Mouse (Mus musculus): ENCODE measurements around the gene Ptpn21. TPM values are rescaled to one million over a fixed set of nuclear protein-coding genes. Genes with fewer than 3 reads are reported as not detected.
A peak's percentile ranks its signal among the peaks of the same experiment; 100 is the strongest.

Gene Ptpn21
- polyA plus RNA-seq, 1 experiment from 2014 or later: 5.5 TPM

DNA sequence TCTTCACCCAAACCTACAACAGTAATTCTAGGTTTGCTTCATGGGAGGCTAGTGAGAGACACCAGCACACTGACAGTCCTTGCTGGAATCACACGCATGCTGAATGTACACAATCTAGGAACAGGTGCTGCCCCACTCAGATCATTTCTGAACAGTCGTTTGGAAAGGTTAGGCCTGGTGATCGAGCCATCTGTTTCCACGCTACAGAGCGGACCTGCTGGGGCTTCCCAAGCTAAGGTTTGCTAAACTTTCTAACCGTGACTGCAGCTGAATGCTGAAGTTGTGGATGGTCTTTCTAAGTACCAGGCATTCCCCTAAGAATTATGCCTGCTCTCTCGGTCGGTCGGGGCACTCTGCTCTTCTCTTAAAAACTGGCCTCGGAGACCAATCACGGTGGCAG lies 6.5 kb downstream of the Ptpn21 start:
- H3K27me3 ChIP-seq (ENCODE audit: control insufficient read depth, insufficient read depth, low read length): no peaks in the 10 kb centered on the region
- peaks cover 3% of the 10 kb centered on the region; the same call in 1 of the 2 replicates for H3K4me1 ChIP-seq (replicated peaks; ENCODE audit: control insufficient read depth, insufficient read depth)
- H3K9me3 ChIP-seq (ENCODE audit: control insufficient read depth, low read length): no peaks in the 10 kb centered on the region
- no peak overlapping the region for H3K27ac ChIP-seq (replicated peaks)
- no peak overlapping the region for H3K4me2 ChIP-seq (replicated peaks; ENCODE audit: low read depth)
- H3K4me3 ChIP-seq (ENCODE audit: low read depth, low read length): no peak overlapping the region
- H3K36me3 ChIP-seq (ENCODE audit: control insufficient read depth, insufficient read depth, low read length): no peaks in the 10 kb centered on the region
- 88% methylated on average over 11 of the region's 11 CpGs for WGBS
- DNase-seq (ENCODE audit: low spot score) (no peak), ATAC-seq (ENCODE audit: low FRiP score, low TSS enrichment) (no peak)
- no peak overlapping the region for H3K9ac ChIP-seq (ENCODE audit: low read length)
- TF ChIP-seq EP300 (optimal IDR thresholded peaks at IDR 0.05) (no peak), CTCF (IDR thresholded peaks at IDR 0.05; ENCODE audit: low read depth) (no peak)

DNA sequence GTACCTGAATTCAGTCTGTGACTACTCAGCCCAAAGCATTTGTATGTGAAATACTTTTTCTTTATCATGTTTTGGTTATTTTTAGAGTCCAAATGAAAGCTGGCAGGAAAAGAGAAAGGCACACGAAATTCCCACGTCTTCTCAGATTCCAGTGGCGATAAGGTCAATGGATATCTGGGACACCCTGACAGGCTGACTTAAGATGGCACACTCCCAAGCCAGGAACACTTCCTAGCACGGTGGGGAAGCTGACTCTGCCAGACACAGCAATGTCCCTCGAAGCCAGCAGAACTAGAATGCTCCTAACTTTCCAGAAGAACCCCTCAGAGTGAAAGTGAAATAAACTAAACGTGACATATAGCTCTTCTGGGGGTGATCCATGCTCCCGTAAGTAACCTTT lies 10.0 kb downstream of the Ptpn21 start:
- TF ChIP-seq CTCF (IDR thresholded peaks at IDR 0.05; ENCODE audit: low read depth) (no peak), EP300 (optimal IDR thresholded peaks at IDR 0.05) (no peak)
- Histone ChIP-seq H3K4me1 (replicated peaks; ENCODE audit: control insufficient read depth, insufficient read depth) (0 out of 2 replicates have a peak, but pooled peaks cover 3% of the 10 kb centered on the region), H3K4me3 (ENCODE audit: low read depth, low read length) (no peak overlapping the region), H3K9ac (ENCODE audit: low read length) (no peak overlapping the region), H3K4me2 (replicated peaks; ENCODE audit: low read depth) (no peak overlapping the region), H3K36me3 (ENCODE audit: control insufficient read depth, insufficient read depth, low read length) (no peaks in the 10 kb centered on the region), H3K27me3 (ENCODE audit: control insufficient read depth, insufficient read depth, low read length) (no peaks in the 10 kb centered on the region), H3K9me3 (ENCODE audit: control insufficient read depth, low read length) (no peaks in the 10 kb centered on the region), H3K27ac (replicated peaks) (no peak overlapping the region)
- WGBS: 62% methylated on average over 7 of the region's 7 CpGs
- ATAC-seq (ENCODE audit: low FRiP score, low TSS enrichment): no peak
- DNase-seq (ENCODE audit: low spot score): no peak

- no peak overlapping the region for H3K4me2 ChIP-seq (replicated peaks; ENCODE audit: low read depth)
- no peaks in the 10 kb centered on the region for H3K27me3 ChIP-seq (ENCODE audit: control insufficient read depth, insufficient read depth, low read length)
- H3K9ac ChIP-seq (ENCODE audit: low read length): no peak overlapping the region
- no peaks in the 10 kb centered on the region for H3K9me3 ChIP-seq (ENCODE audit: control insufficient read depth, low read length)
- 69% methylated on average over 7 of the region's 7 CpGs for WGBS
- TF ChIP-seq EP300 (optimal IDR thresholded peaks at IDR 0.05): no peak
- no peak for TF ChIP-seq CTCF (IDR thresholded peaks at IDR 0.05; ENCODE audit: low read depth)
- H3K27ac ChIP-seq (replicated peaks): no peak overlapping the region
- no peak overlapping the region for H3K4me3 ChIP-seq (ENCODE audit: low read depth, low read length)
- 0 out of 2 replicates have a peak, but pooled peaks cover 3% of the 10 kb centered on the region for H3K4me1 ChIP-seq (replicated peaks; ENCODE audit: control insufficient read depth, insufficient read depth)
- no peak for ATAC-seq (ENCODE audit: low FRiP score, low TSS enrichment)
- no peaks in the 10 kb centered on the region for H3K36me3 ChIP-seq (ENCODE audit: control insufficient read depth, insufficient read depth, low read length)
- no peak for DNase-seq (ENCODE audit: low spot score)
Measured at GRCm38 (mm10) chr12:98726078-98726477, 11.1 kb downstream of the Ptpn21 start.

GRCm38 (mm10) chr12:98724976-98725375 lies 12.2 kb downstream of the Ptpn21 start:
- no peaks in the 10 kb centered on the region for H3K27me3 ChIP-seq (ENCODE audit: control insufficient read depth, insufficient read depth, low read length)
- no peak overlapping the region for H3K9ac ChIP-seq (ENCODE audit: low read length)
- no peak overlapping the region for H3K4me2 ChIP-seq (replicated peaks; ENCODE audit: low read depth)
- H3K4me3 ChIP-seq (ENCODE audit: low read depth, low read length): no peak overlapping the region
- no peak for TF ChIP-seq EP300 (optimal IDR thresholded peaks at IDR 0.05)
- no peak for TF ChIP-seq CTCF (IDR thresholded peaks at IDR 0.05; ENCODE audit: low read depth)
- ATAC-seq (ENCODE audit: low FRiP score, low TSS enrichment) (peak; percentile 64), DNase-seq (ENCODE audit: low spot score) (peak; percentile 24)
- H3K4me1 ChIP-seq (replicated peaks; ENCODE audit: control insufficient read depth, insufficient read depth): 0 out of 2 replicates have a peak, but pooled peaks cover 3% of the 10 kb centered on the region
- 46% methylated on average over 5 of the region's 5 CpGs for WGBS
- H3K27ac ChIP-seq (replicated peaks): no peak overlapping the region
- no peaks in the 10 kb centered on the region for H3K36me3 ChIP-seq (ENCODE audit: control insufficient read depth, insufficient read depth, low read length)
- no peaks in the 10 kb centered on the region for H3K9me3 ChIP-seq (ENCODE audit: control insufficient read depth, low read length)

GRCm38 (mm10) chr12:98724224-98724623 lies 13.0 kb downstream of the Ptpn21 start:
- TF ChIP-seq CTCF (IDR thresholded peaks at IDR 0.05; ENCODE audit: low read depth): no peak
- no peak for TF ChIP-seq EP300 (optimal IDR thresholded peaks at IDR 0.05)
- Histone ChIP-seq H3K27ac (replicated peaks) (no peak overlapping the region), H3K4me2 (replicated peaks; ENCODE audit: low read depth) (no peak overlapping the region), H3K4me1 (replicated peaks; ENCODE audit: control insufficient read depth, insufficient read depth) (0 out of 2 replicates have a peak, but pooled peaks cover 3% of the 10 kb centered on the region), H3K9ac (ENCODE audit: low read length) (no peak overlapping the region), H3K9me3 (ENCODE audit: control insufficient read depth, low read length) (no peaks in the 10 kb centered on the region), H3K4me3 (ENCODE audit: low read depth, low read length) (no peak overlapping the region), H3K36me3 (ENCODE audit: control insufficient read depth, insufficient read depth, low read length) (no peaks in the 10 kb centered on the region), H3K27me3 (ENCODE audit: control insufficient read depth, insufficient read depth, low read length) (no peaks in the 10 kb centered on the region)
- no peak for DNase-seq (ENCODE audit: low spot score)
- ATAC-seq (ENCODE audit: low FRiP score, low TSS enrichment): no peak
- 91% methylated on average over 7 of the region's 7 CpGs for WGBS

GRCm38 (mm10) chr12:98721030-98721429 lies 16.2 kb downstream of the Ptpn21 start:
- Histone ChIP-seq H3K9ac (ENCODE audit: low read length) (no peak overlapping the region), H3K4me1 (replicated peaks; ENCODE audit: control insufficient read depth, insufficient read depth) (0 out of 2 replicates have a peak, but pooled peaks cover 2% of the 10 kb centered on the region), H3K27ac (replicated peaks) (no peak overlapping the region), H3K36me3 (ENCODE audit: control insufficient read depth, insufficient read depth, low read length) (no peaks in the 10 kb centered on the region), H3K27me3 (ENCODE audit: control insufficient read depth, insufficient read depth, low read length) (no peaks in the 10 kb centered on the region), H3K4me2 (replicated peaks; ENCODE audit: low read depth) (no peak overlapping the region), H3K4me3 (ENCODE audit: low read depth, low read length) (no peak overlapping the region), H3K9me3 (ENCODE audit: control insufficient read depth, low read length) (no peaks in the 10 kb centered on the region)
- no peak for ATAC-seq (ENCODE audit: low FRiP score, low TSS enrichment)
- WGBS: 63% methylated on average over 3 of the region's 3 CpGs
- TF ChIP-seq CTCF (IDR thresholded peaks at IDR 0.05; ENCODE audit: low read depth) (no peak), EP300 (optimal IDR thresholded peaks at IDR 0.05) (no peak)
- no peak for DNase-seq (ENCODE audit: low spot score)

All from stomach, postnatal 0 days (tissue).